19 mouse cellular contexts compared by ENCODE assay signal in genomic region chr9:96228285-96228684, GRCm38 (mm10).
"Had no signal": no experiment of that assay in that cellular context is flagged by ENCODE, and none has a peak within 500 bp of the region (broad histone marks: within the 10 kb centered on the region; RNA-seq: fewer than 3 reads in every experiment).

No protein-coding gene starts in this region.

- H3K9ac ChIP-seq: kidney, embryonic 15.5 days; limb, embryonic 13.5 days; lung, embryonic 14.5 days; neural tube, embryonic 13.5 days; stomach, embryonic 15.5 days had no signal

- ATAC-seq: intestine, postnatal 0 days; lung, postnatal 0 days had no signal

- H3K36me3 ChIP-seq: kidney, embryonic 15.5 days; limb, embryonic 10.5 days; limb, embryonic 13.5 days; neural tube, embryonic 13.5 days; stomach, embryonic 15.5 days had no signal

- H3K27me3 ChIP-seq: kidney, embryonic 15.5 days; limb, embryonic 13.5 days; megakaryocyte, embryonic 14.5 days; neural tube, embryonic 13.5 days; stomach, embryonic 15.5 days had no signal

- DNase-seq: kidney, adult 2 months; kidney, postnatal 10 days; kidney, postnatal 36 days; lung, embryonic 14.5 days; midbrain, embryonic 14.5 days; retina, postnatal 1 day; right cerebral cortex, postnatal 25 days; spleen, adult 18-20 months; thymus, postnatal 25 days had no signal

- H3K27ac ChIP-seq: kidney, embryonic 15.5 days; limb, embryonic 10.5 days; limb, embryonic 13.5 days; macrophage; neural tube, embryonic 13.5 days; stomach, embryonic 15.5 days had no signal

- H3K4me3 ChIP-seq: kidney, embryonic 15.5 days; limb, embryonic 10.5 days; limb, embryonic 13.5 days; megakaryocyte, embryonic 14.5 days; neural tube, embryonic 13.5 days; stomach, embryonic 15.5 days had no signal

- H3K4me2 ChIP-seq: kidney, embryonic 15.5 days; limb, embryonic 13.5 days; lung, embryonic 14.5 days; midbrain, embryonic 11.5 days; neural tube, embryonic 13.5 days; stomach, embryonic 15.5 days had no signal

- H3K4me1 ChIP-seq: kidney, embryonic 15.5 days; limb, embryonic 10.5 days; limb, embryonic 13.5 days; neural tube, embryonic 13.5 days; stomach, embryonic 15.5 days had no signal

- H3K9me3 ChIP-seq: kidney, embryonic 15.5 days; limb, embryonic 10.5 days; limb, embryonic 13.5 days; megakaryocyte, embryonic 14.5 days; neural tube, embryonic 13.5 days; stomach, embryonic 15.5 days had no signal
